Mouse (Mus musculus) thymus, adult 2 months (tissue): Measurements from ENCODE around the gene Pycr1. TPM values are rescaled to one million over a fixed set of nuclear protein-coding genes. Genes with fewer than 3 reads are reported as not detected.

Source experiments
- DNase-seq: peaks from one replicate; pipeline ENCODE4 v3.0.0; 2021
- H3K27ac ChIP-seq: fragments of 200-500 bp; 2 replicates; pipeline ENCODE4 v1.5.1; 2012; ENCODE audit warnings: low read length, control low read depth; ENCODE audit not compliant: control insufficient read depth, insufficient read depth
- H3K27me3 ChIP-seq: fragments of 200-500 bp; 2 replicates; pipeline ENCODE4 v1.6.1; 2012; ENCODE audit warnings: mild to moderate bottlenecking, low read length, moderate library complexity, mixed read lengths; ENCODE audit not compliant: control insufficient read depth, insufficient read depth
- H3K36me3 ChIP-seq: fragments of 200-500 bp; 2 replicates; pipeline ENCODE4 v1.6.1; 2012; ENCODE audit warnings: mild to moderate bottlenecking, low read length, moderate library complexity; ENCODE audit not compliant: control insufficient read depth, insufficient read depth
- H3K4me1 ChIP-seq: fragments of 200-500 bp; replicated peaks from 2 replicates; pipeline ENCODE4 v1.6.1; 2012; ENCODE audit warnings: low read length; ENCODE audit not compliant: control insufficient read depth, insufficient read depth
- H3K4me3 ChIP-seq: fragments of 200-500 bp; 2 replicates; pipeline ENCODE4 v1.5.1; 2012; ENCODE audit warnings: mild to moderate bottlenecking, low read length, control low read depth, moderate library complexity; ENCODE audit not compliant: control insufficient read depth, insufficient read depth
- CTCF ChIP-seq: fragments of 200-500 bp; IDR thresholded peaks from 2 replicates; pipeline ENCODE4 v1.5.1; 2012; ENCODE audit warnings: mild to moderate bottlenecking, control low read depth, low read length, moderate library complexity, borderline replicate concordance; ENCODE audit not compliant: control insufficient read depth, poor library complexity, insufficient read depth; ENCODE audit errors: extremely low read depth
- POLR2A ChIP-seq: fragments of 200-500 bp; IDR thresholded peaks from 2 replicates; pipeline ENCODE4 v1.6.1; 2012; ENCODE audit warnings: mild to moderate bottlenecking, low read length, control low read depth, moderate library complexity; ENCODE audit not compliant: control insufficient read depth, poor library complexity, insufficient read depth; ENCODE audit errors: extremely low read depth
- WGBS: fragments of 180-500 bp; shearing (Covaris S2); methylation state at CpG from one replicate; pipeline ENCODE4 v1.1.7; 2018; 5-methylcytosine and 5-hydroxymethylcytosine counted together
- polyA plus RNA-seq: library from polyadenylated mRNA; depleted of rRNA; stranded (reverse); fragments of >200 nt; gene quantifications from 2 replicates; pipeline ENCODE4 v1.2.3, GENCODE M21; 2012

The Pycr1 gene
- polyA plus RNA-seq, 1 experiment = 3.4 TPM

DNA sequence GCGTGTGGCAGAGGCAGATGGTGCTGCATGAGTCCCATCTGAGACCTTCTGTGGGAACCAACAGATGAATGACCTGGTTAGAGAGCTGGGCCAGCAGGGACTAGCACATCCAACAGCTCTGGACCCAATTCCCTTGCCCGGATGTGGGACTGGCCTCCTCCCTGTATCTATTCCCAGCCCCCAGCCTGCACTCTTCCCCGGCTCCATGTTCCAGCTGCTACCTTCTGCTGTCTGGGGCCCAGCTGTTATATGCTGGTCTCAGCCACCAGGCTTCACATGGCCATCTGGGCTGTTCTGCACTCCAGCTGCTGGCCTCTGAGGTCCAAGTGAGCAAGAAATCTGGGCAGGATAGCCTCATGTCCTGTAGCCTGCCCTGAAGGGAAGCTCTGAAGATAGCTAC, 21.8 kb upstream of the Pycr1 start:
- Histone ChIP-seq H3K4me1 (peaks cover 6% of the 10 kb centered on the region), H3K27ac (no peak overlapping the region), H3K4me3 (no peak overlapping the region), H3K36me3 (no peaks in the 10 kb centered on the region), H3K27me3 (peaks cover 13% of the 10 kb centered on the region)
- TF ChIP-seq CTCF (no peak), POLR2A (no peak)
- no peak for DNase-seq
- 92% methylated on average over 3 of the region's 3 CpGs for WGBS

DNA sequence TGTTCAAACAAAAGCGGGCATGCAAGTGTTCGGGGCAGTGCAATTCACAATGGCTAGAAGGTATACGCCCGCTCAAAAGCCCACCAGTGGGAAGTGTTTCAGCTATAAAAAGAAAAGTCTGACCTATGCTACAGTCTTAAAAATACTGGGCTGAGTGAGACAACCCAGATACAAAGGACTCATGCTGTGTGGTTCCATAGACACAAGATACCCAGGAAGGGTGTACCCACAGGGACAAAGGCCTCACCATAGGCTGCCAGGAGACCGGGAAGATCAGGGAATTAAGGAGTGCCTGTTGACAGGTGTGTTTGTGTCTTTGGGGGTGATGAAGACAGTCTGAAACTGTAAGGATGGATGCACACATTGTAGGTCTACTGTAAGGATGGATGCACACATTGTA, 20.1 kb upstream of the Pycr1 start:
- Histone ChIP-seq H3K4me3 (no peak overlapping the region), H3K27ac (no peak overlapping the region), H3K27me3 (peaks cover 25% of the 10 kb centered on the region), H3K4me1 (peaks cover 14% of the 10 kb centered on the region), H3K36me3 (no peaks in the 10 kb centered on the region)
- WGBS = 97% methylated on average over 5 of the region's 5 CpGs
- DNase-seq = no peak
- no peak for TF ChIP-seq POLR2A
- no peak for TF ChIP-seq CTCF

DNA sequence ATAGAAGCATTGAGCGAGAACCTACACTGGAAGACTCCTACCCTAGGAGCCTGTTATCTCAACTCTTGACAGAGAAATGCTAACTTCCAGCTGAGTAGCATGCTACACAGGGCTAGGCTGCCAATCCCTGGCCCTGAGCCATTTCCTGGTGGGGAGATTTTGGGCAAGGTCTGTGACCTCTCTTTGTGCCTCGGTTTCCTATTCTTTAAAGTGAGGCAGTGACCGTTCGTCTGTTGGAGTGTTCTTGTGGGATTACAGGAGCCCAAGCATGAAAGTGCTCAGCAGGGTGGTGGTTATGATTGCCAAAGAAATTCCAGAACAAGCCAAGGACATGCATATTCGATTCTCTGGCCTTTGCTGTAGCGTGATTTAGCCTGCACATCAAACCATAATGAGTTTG, 19.2 kb upstream of the Pycr1 start:
- no peak for DNase-seq
- no peak for TF ChIP-seq CTCF
- TF ChIP-seq POLR2A = no peak
- H3K27ac ChIP-seq = no peak overlapping the region
- H3K27me3 ChIP-seq = peaks cover 25% of the 10 kb centered on the region
- H3K4me3 ChIP-seq = no peak overlapping the region
- no peaks in the 10 kb centered on the region for H3K36me3 ChIP-seq
- WGBS = 89% methylated on average over 6 of the region's 6 CpGs
- H3K4me1 ChIP-seq = peaks cover 14% of the 10 kb centered on the region

DNA sequence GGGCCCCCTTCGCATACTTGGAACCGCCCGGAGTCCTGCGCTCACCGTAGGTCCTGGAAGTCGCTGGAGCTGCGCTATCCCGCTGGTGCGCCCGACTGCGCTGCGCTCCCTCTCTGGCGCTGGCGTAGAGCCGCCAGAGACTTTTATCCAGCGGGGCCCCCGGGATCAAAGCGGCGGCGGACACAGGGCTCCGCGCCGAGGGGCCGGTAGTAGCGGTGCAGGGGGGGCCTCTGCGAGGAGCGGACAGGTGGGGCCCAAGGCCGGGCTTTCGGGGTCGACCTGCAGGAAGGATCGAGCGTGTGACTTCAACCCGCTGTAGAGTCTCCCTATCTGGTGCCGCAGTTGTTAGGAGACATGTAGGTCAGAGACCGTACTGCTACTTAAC, 17.5 kb upstream of the Pycr1 start, which contains the start of gene Notum:
TSS of gene Notum (minus strand) at position 100 of the 385 bp plus-strand sequence.
- Histone ChIP-seq H3K36me3 (no peaks in the 10 kb centered on the region), H3K27me3 (peaks cover 25% of the 10 kb centered on the region), H3K4me3 (peak within 1 kb of the TSS; percentile 15), H3K27ac (no peak within 1 kb of the TSS), H3K4me1 (peaks cover 14% of the 10 kb centered on the region)
- DNase-seq = no peak
- TF ChIP-seq CTCF = no peak
- TF ChIP-seq POLR2A = no peak
- 3% methylated on average over 35 of the region's 35 CpGs for WGBS

DNA sequence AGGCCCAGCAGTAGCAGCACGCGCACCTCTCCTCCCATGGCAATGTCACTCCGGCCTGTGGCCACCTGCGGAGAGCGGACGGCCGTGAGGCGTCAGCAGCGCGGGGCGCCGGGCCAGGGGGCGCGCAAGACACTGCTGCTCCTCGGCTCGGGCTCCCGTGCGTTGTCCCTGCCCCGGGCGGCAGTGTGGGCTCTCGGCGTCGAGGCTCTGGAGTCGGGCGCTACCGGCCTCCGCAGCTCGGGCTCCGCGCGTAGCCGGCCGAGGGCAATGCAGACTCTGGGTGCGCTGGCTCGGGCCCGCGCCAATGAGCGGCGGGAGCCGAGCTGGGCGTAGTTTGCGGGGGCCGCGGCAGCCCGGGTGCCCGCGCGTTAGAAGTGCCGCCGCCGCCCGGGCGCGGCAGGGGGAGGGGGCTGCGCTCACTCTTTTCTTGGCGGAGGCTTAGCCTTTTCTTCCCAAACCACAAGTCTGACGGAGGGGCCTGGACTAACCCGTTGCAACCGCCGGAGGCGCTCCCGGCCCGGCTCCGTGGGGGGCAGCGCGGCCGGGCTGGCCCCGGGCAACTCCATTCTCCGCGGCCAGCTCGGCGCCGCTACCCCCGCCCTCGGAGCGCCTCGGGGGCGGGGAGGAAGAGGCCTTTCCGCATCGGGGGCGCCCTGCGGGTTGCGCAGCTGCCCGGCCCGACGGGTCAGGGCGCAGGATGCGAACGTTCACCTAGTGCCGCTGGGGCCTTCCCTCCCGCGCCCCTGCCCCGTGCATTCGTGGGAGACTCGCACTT, 16.9 kb upstream of the Pycr1 start:
- Histone ChIP-seq H3K4me1 (peaks cover 14% of the 10 kb centered on the region), H3K27me3 (peaks cover 25% of the 10 kb centered on the region)

DNA sequence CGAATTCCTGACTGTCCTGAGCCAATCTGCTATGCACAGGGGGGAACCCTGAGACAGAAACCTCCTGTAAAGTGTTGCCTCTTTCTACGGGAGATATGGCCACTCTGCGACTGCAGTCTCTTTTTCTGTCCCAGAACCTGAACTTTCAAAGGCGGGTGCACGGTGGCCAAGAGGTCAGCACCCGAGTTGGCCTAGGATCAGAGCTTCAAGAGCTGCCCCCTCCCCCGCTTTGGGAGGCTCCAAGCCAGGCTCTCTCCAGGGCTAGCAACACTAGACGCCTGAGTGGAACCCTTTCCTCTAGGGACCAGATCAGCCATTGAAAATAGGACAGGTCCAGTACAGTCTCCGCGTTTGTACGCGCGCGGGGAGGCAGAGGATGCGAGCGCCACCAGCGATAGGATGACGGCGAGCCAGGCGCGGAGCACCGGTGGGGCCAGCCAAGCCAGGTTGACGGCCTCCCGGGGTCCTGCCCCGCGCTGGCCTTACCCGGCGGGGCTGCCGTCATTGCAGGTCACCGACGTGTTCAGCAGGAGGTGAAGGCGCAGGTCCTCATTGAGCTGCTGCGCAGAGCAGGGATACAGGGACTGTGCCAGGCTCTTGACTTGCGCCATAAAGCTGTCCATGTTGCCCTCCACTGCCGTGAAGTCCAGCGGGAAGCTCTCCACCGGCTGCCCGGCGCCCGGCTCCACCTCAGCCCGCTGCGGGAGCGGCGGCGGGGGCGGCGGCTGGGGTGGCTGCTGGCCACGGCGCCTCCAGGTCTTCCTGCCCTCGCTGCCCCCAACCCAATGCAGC, 16.1 kb upstream of the Pycr1 start:
- WGBS = 9% methylated on average over 50 of the region's 50 CpGs
- DNase-seq = no peak
- Histone ChIP-seq H3K4me3 (no peak overlapping the region; the same call in 1 of the 2 replicates), H3K36me3 (no peaks in the 10 kb centered on the region), H3K4me1 (peaks cover 14% of the 10 kb centered on the region), H3K27me3 (peaks cover 25% of the 10 kb centered on the region), H3K27ac (no peak overlapping the region)
- no peak for TF ChIP-seq POLR2A
- TF ChIP-seq CTCF = no peak

More for the DNA sequence above, 16.9 kb upstream of the Pycr1 start:
- peak; percentile 18 for DNase-seq
- Histone ChIP-seq H3K36me3 (no peaks in the 10 kb centered on the region), H3K27ac (no peak overlapping the region), H3K4me3 (peak overlapping the region; percentile 15)
- 1% methylated on average over 92 of the region's 95 CpGs for WGBS
- TF ChIP-seq POLR2A = no peak
- TF ChIP-seq CTCF = no peak
